9 mouse cellular contexts compared by ENCODE assay signal in the genomic region with DNA sequence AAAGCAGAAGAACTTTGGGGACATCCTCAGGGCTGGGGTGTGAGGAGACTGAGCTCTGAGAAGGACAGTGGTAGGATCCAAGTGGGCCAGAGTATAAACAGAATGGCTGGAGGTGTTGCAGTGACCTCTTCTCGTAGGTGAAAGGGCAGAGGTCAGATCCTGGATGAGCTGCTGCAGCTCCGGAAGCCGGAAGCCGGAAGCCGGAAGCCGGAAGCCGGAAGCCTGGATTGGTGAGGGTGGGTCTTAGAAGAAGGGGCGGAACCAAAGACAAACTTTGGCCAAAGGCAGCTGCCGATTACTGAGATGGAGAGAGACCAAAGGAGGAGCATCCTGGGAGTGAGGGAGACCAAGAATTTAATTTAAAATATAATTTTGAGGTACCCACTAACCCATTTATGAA.
"Had no signal": no experiment of that assay in that cellular context is flagged by ENCODE, and none has a peak within 500 bp of the region (broad histone marks: within the 10 kb centered on the region; RNA-seq: fewer than 3 reads in every experiment).

No protein-coding gene starts in this region.

- DNase-seq: kidney, adult 18-20 months; kidney, adult 9 months; kidney, postnatal 14 days; layer of hippocampus, adult 9-11 months; layer of hippocampus, postnatal 36 days; liver, postnatal 0 days; lung, postnatal 4 days; thymus, adult 18-20 months; thymus, postnatal 36 days had no signal
